Mouse (Mus musculus): ENCODE measurements around the gene Stxbp5l.
"Not testable (repeated sequence)": the region's sequence is repeated elsewhere in the genome, so short reads cannot be mapped to it uniquely, and the experiment has no call there.

Gene Stxbp5l

GRCm38 (mm10) chr16:37337529-37337928 lies 47.2 kb downstream of the Stxbp5l start:
- in situ Hi-C loops (cut with MboI; ENCODE audit: low pct_unique_long_range_greater_than_20kb in 1 of 2, low sequenced_read_pairs in 2 of 2, unreplicated experiment in 1 of 2) = no loop called here

- in situ Hi-C loops (cut with MboI; ENCODE audit: low pct_unique_long_range_greater_than_20kb in 1 of 2, low sequenced_read_pairs in 2 of 2, unreplicated experiment in 1 of 2) = no loop called here
Observed at GRCm38 (mm10) chr16:37304441-37304840, 80.3 kb downstream of the Stxbp5l start.

- in situ Hi-C loops (cut with MboI; ENCODE audit: low pct_unique_long_range_greater_than_20kb in 1 of 2, low sequenced_read_pairs in 2 of 2, unreplicated experiment in 1 of 2) = no loop called here
Observed at GRCm38 (mm10) chr16:37292593-37292992, 92.2 kb downstream of the Stxbp5l start.

GRCm38 (mm10) chr16:37280206-37280605 lies 104.6 kb downstream of the Stxbp5l start:
- in situ Hi-C loops (cut with MboI; ENCODE audit: low pct_unique_long_range_greater_than_20kb in 1 of 2, low sequenced_read_pairs in 2 of 2, unreplicated experiment in 1 of 2) = no loop called here

GRCm38 (mm10) chr16:37273681-37274080 lies 111.1 kb downstream of the Stxbp5l start:
- in situ Hi-C loops (cut with MboI; ENCODE audit: low pct_unique_long_range_greater_than_20kb in 1 of 2, low sequenced_read_pairs in 2 of 2, unreplicated experiment in 1 of 2) = no loop called here

GRCm38 (mm10) chr16:37261678-37262077 lies 123.1 kb downstream of the Stxbp5l start:
- in situ Hi-C loops (cut with MboI; ENCODE audit: low pct_unique_long_range_greater_than_20kb in 1 of 2, low sequenced_read_pairs in 2 of 2, unreplicated experiment in 1 of 2) = no loop called here

- in situ Hi-C loops (cut with MboI; ENCODE audit: low pct_unique_long_range_greater_than_20kb in 1 of 2, low sequenced_read_pairs in 2 of 2, unreplicated experiment in 1 of 2) = no loop called here
Observed at GRCm38 (mm10) chr16:37219151-37219550, 165.6 kb downstream of the Stxbp5l start.

- in situ Hi-C loops (cut with MboI; ENCODE audit: low pct_unique_long_range_greater_than_20kb in 1 of 2, low sequenced_read_pairs in 2 of 2, unreplicated experiment in 1 of 2) = no loop called here
Observed at GRCm38 (mm10) chr16:37208783-37209182, 176.0 kb downstream of the Stxbp5l start.

GRCm38 (mm10) chr16:37194152-37194551 lies 190.6 kb downstream of the Stxbp5l start:
- in situ Hi-C loops (cut with MboI; ENCODE audit: low pct_unique_long_range_greater_than_20kb in 1 of 2, low sequenced_read_pairs in 2 of 2, unreplicated experiment in 1 of 2) = no loop called here

GRCm38 (mm10) chr16:37125190-37125589 lies 259.6 kb downstream of the Stxbp5l start:
- in situ Hi-C loops (cut with MboI; ENCODE audit: low pct_unique_long_range_greater_than_20kb in 1 of 2, low sequenced_read_pairs in 2 of 2, unreplicated experiment in 1 of 2) = not testable (repeated sequence)

GRCm38 (mm10) chr16:37109285-37109684 lies 275.5 kb downstream of the Stxbp5l start:
- in situ Hi-C loops (cut with MboI; ENCODE audit: low pct_unique_long_range_greater_than_20kb in 1 of 2, low sequenced_read_pairs in 2 of 2, unreplicated experiment in 1 of 2) = no loop called here

- in situ Hi-C loops (cut with MboI; ENCODE audit: low pct_unique_long_range_greater_than_20kb in 1 of 2, low sequenced_read_pairs in 2 of 2, unreplicated experiment in 1 of 2) = no loop called here
Observed at GRCm38 (mm10) chr16:37108763-37109162, 276.0 kb downstream of the Stxbp5l start.

GRCm38 (mm10) chr16:37094169-37094833 lies 290.5 kb downstream of the Stxbp5l start:
- in situ Hi-C loops (cut with MboI; ENCODE audit: low pct_unique_long_range_greater_than_20kb in 1 of 2, low sequenced_read_pairs in 2 of 2, unreplicated experiment in 1 of 2) = no loop called here

GRCm38 (mm10) chr16:37089648-37090047 lies 295.1 kb downstream of the Stxbp5l start:
- in situ Hi-C loops (cut with MboI; ENCODE audit: low pct_unique_long_range_greater_than_20kb in 1 of 2, low sequenced_read_pairs in 2 of 2, unreplicated experiment in 1 of 2) = no loop called here

- in situ Hi-C loops (cut with MboI; ENCODE audit: low pct_unique_long_range_greater_than_20kb in 1 of 2, low sequenced_read_pairs in 2 of 2, unreplicated experiment in 1 of 2) = no loop called here
Observed at GRCm38 (mm10) chr16:37072354-37072753, 312.4 kb downstream of the Stxbp5l start.

All from mouse embryonic stem cell (cell line).